ENCODE assay signal across 16 mouse cellular contexts in genomic region chr7:130332515-130333220, GRCm38 (mm10).
DNase-seq lines count a peak whose midpoint lies in the region; ATAC-seq and TF ChIP-seq lines count a peak whose summit lies in the region.
"Had no signal": no experiment of that assay in that cellular context is flagged by ENCODE, and none has a peak within 500 bp of the region (broad histone marks: within the 10 kb centered on the region; RNA-seq: fewer than 3 reads in every experiment).

No protein-coding gene starts in this region.

- TF ChIP-seq POLR2A in limb, embryonic 14.5 days (IDR thresholded peaks at IDR 0.05; ENCODE audit: borderline replicate concordance, extremely low read depth, insufficient read depth, insufficient read length): no peak

- DNase-seq in hindbrain, embryonic 10.5 days (ENCODE audit: low spot score): no peak
- peak; percentile 31 for DNase-seq in midbrain, postnatal 0 days (ENCODE audit: low spot score)
- DNase-seq in limb, embryonic 14.5 days (ENCODE audit: low spot score): peak; percentile 29
- no peak for DNase-seq in retina, postnatal 1 day
- DNase-seq in gastrocnemius, adult 2 months: no peak
- DNase-seq: adrenal gland, postnatal 25 days; cerebellum, adult 2 months; embryo, embryonic 11 days; lung, postnatal 36 days; thymus, postnatal 36 days had no signal

- 91% methylated on average over 11 of the region's 11 CpGs for WGBS in hindbrain, embryonic 10.5 days
- 63% methylated on average over 11 of the region's 11 CpGs for WGBS in hindbrain, embryonic 13.5 days
- WGBS in midbrain, postnatal 0 days: 67% methylated on average over 11 of the region's 11 CpGs
- WGBS in midbrain, embryonic 15.5 days: 68% methylated on average over 11 of the region's 11 CpGs
- WGBS in forebrain, embryonic 15.5 days: 39% methylated on average over 11 of the region's 11 CpGs
- 79% methylated on average over 11 of the region's 11 CpGs for WGBS in limb, embryonic 14.5 days

- H3K27ac ChIP-seq in hindbrain, embryonic 10.5 days: peak overlapping the region; percentile 54
- H3K27ac ChIP-seq in hindbrain, embryonic 13.5 days: no peak overlapping the region
- no peak overlapping the region for H3K27ac ChIP-seq in midbrain, postnatal 0 days (ENCODE audit: low read depth, low read length)
- H3K27ac ChIP-seq in midbrain, embryonic 15.5 days: no peak overlapping the region
- 0 out of 2 replicates have a peak overlapping the region, but pooled peaks have one; percentile 41 for H3K27ac ChIP-seq in forebrain, embryonic 15.5 days (replicated peaks)
- peak overlapping the region; percentile 39; the same call in 1 of the 2 replicates for H3K27ac ChIP-seq in limb, embryonic 14.5 days (replicated peaks; ENCODE audit: low read depth, low read length)
- no peak overlapping the region for H3K27ac ChIP-seq in gastrocnemius, adult 2 months

- no peaks in the 10 kb centered on the region for H3K9me3 ChIP-seq in hindbrain, embryonic 10.5 days
- no peaks in the 10 kb centered on the region for H3K9me3 ChIP-seq in hindbrain, embryonic 13.5 days
- no peaks in the 10 kb centered on the region for H3K9me3 ChIP-seq in midbrain, postnatal 0 days (ENCODE audit: low read length)
- no peaks in the 10 kb centered on the region for H3K9me3 ChIP-seq in midbrain, embryonic 15.5 days
- H3K9me3 ChIP-seq in forebrain, embryonic 15.5 days: no peaks in the 10 kb centered on the region
- no peaks in the 10 kb centered on the region for H3K9me3 ChIP-seq in limb, embryonic 14.5 days (ENCODE audit: control insufficient read depth, low read length)

- intact Hi-C loops in gastrocnemius, adult 2 months (cut with DNase I): no loop called here

- no peak for ATAC-seq in hindbrain, embryonic 13.5 days (ENCODE audit: low FRiP score)
- ATAC-seq in midbrain, postnatal 0 days (ENCODE audit: low FRiP score): no peak
- ATAC-seq in midbrain, embryonic 15.5 days (replicated peaks): no peak
- ATAC-seq in forebrain, embryonic 15.5 days (replicated peaks): no peak
- ATAC-seq in limb, embryonic 14.5 days (ENCODE audit: low FRiP score, low read depth): no peak; the same call in 1 of the 2 replicates
- ATAC-seq: CD4-positive, CD25-positive, alpha-beta regulatory T cell, adult 4 months; inflammation-experienced regulatory T-cells, adult 6 months had no signal

- no peak overlapping the region for H3K4me2 ChIP-seq in hindbrain, embryonic 13.5 days
- H3K4me2 ChIP-seq in midbrain, postnatal 0 days (ENCODE audit: low read depth, low read length, poor library complexity, severe bottlenecking): no peak overlapping the region
- H3K4me2 ChIP-seq in midbrain, embryonic 15.5 days: no peak overlapping the region
- no peak overlapping the region for H3K4me2 ChIP-seq in forebrain, embryonic 15.5 days (replicated peaks)
- H3K4me2 ChIP-seq in limb, embryonic 14.5 days (replicated peaks; ENCODE audit: low read depth, low read length, severe bottlenecking): no peak overlapping the region
- H3K4me2 ChIP-seq: liver, embryonic 11.5 days had no signal

- H3K27me3 ChIP-seq in hindbrain, embryonic 10.5 days (ENCODE audit: insufficient read depth, poor library complexity, severe bottlenecking): peaks cover 9% of the 10 kb centered on the region; the same call in 1 of the 2 replicates
- peaks cover 11% of the 10 kb centered on the region; the same call in 1 of the 2 replicates for H3K27me3 ChIP-seq in hindbrain, embryonic 13.5 days
- no peaks in the 10 kb centered on the region for H3K27me3 ChIP-seq in midbrain, postnatal 0 days (ENCODE audit: insufficient read depth, low read length)
- peaks cover 3% of the 10 kb centered on the region; the same call in 1 of the 2 replicates for H3K27me3 ChIP-seq in midbrain, embryonic 15.5 days (replicated peaks)
- H3K27me3 ChIP-seq in forebrain, embryonic 15.5 days: no peaks in the 10 kb centered on the region
- H3K27me3 ChIP-seq in limb, embryonic 14.5 days (ENCODE audit: control insufficient read depth, insufficient read depth, low read length): no peaks in the 10 kb centered on the region

- H3K4me3 ChIP-seq in hindbrain, embryonic 10.5 days: no peak overlapping the region
- no peak overlapping the region for H3K4me3 ChIP-seq in hindbrain, embryonic 13.5 days
- no peak overlapping the region for H3K4me3 ChIP-seq in midbrain, postnatal 0 days (ENCODE audit: low read depth, low read length)
- H3K4me3 ChIP-seq in midbrain, embryonic 15.5 days: no peak overlapping the region
- no peak overlapping the region for H3K4me3 ChIP-seq in forebrain, embryonic 15.5 days
- no peak overlapping the region for H3K4me3 ChIP-seq in limb, embryonic 14.5 days (replicated peaks; ENCODE audit: low read length)
- H3K4me3 ChIP-seq in gastrocnemius, adult 2 months: no peak overlapping the region

- H3K4me1 ChIP-seq in hindbrain, embryonic 10.5 days (replicated peaks): peaks cover 26% of the 10 kb centered on the region
- peaks cover 18% of the 10 kb centered on the region for H3K4me1 ChIP-seq in hindbrain, embryonic 13.5 days (replicated peaks)
- H3K4me1 ChIP-seq in midbrain, postnatal 0 days (ENCODE audit: insufficient read depth, low read length): peaks cover 8% of the 10 kb centered on the region; the same call in 1 of the 2 replicates
- H3K4me1 ChIP-seq in midbrain, embryonic 15.5 days: peaks cover 11% of the 10 kb centered on the region
- H3K4me1 ChIP-seq in forebrain, embryonic 15.5 days: peaks cover 10% of the 10 kb centered on the region
- H3K4me1 ChIP-seq in limb, embryonic 14.5 days (ENCODE audit: control insufficient read depth, insufficient read depth, low read length): peaks cover 14% of the 10 kb centered on the region

- H3K36me3 ChIP-seq in hindbrain, embryonic 10.5 days: no peaks in the 10 kb centered on the region
- no peaks in the 10 kb centered on the region for H3K36me3 ChIP-seq in hindbrain, embryonic 13.5 days
- H3K36me3 ChIP-seq in midbrain, postnatal 0 days (ENCODE audit: insufficient read depth, low read length): no peaks in the 10 kb centered on the region
- H3K36me3 ChIP-seq in midbrain, embryonic 15.5 days (replicated peaks): no peaks in the 10 kb centered on the region
- no peaks in the 10 kb centered on the region for H3K36me3 ChIP-seq in forebrain, embryonic 15.5 days
- no peaks in the 10 kb centered on the region for H3K36me3 ChIP-seq in limb, embryonic 14.5 days (ENCODE audit: control insufficient read depth, insufficient read depth, low read length)

- H3K9ac ChIP-seq in hindbrain, embryonic 13.5 days: no peak overlapping the region
- H3K9ac ChIP-seq in midbrain, postnatal 0 days (replicated peaks; ENCODE audit: low read length, poor library complexity, severe bottlenecking): no peak overlapping the region
- no peak overlapping the region for H3K9ac ChIP-seq in midbrain, embryonic 15.5 days
- H3K9ac ChIP-seq in forebrain, embryonic 15.5 days (replicated peaks): no peak overlapping the region
- no peak overlapping the region for H3K9ac ChIP-seq in limb, embryonic 14.5 days (ENCODE audit: low read depth, low read length, severe bottlenecking)

- 0 out of 2 replicates have a peak, but pooled peaks have one; percentile 16 for TF ChIP-seq CTCF in midbrain, postnatal 0 days (IDR thresholded peaks at IDR 0.05)
- TF ChIP-seq CTCF in gastrocnemius, adult 2 months (IDR thresholded peaks at IDR 0.05): no peak

Comparison
In these comparisons a context has a peak if more than half of its experiments do, and no peak if none do; other contexts are left out.
1. H3K27ac ChIP-seq: peak in hindbrain, embryonic 10.5 days (single experiment), forebrain, embryonic 15.5 days (single experiment) and limb, embryonic 14.5 days (single experiment); none in hindbrain, embryonic 13.5 days (single experiment), midbrain, postnatal 0 days (single experiment), midbrain, embryonic 15.5 days (single experiment) and gastrocnemius, adult 2 months (single experiment).
2. DNase-seq: peak in midbrain, postnatal 0 days (single experiment) and limb, embryonic 14.5 days (single experiment); none in hindbrain, embryonic 10.5 days (single experiment), retina, postnatal 1 day (single experiment) and gastrocnemius, adult 2 months (single experiment).